Mouse (Mus musculus) ovary, adult 2 months (tissue): ENCODE data around the gene Myo3a. TPM values are rescaled to one million over a fixed set of nuclear protein-coding genes. Genes with fewer than 3 reads are reported as not detected.

Source experiments
- polyA plus RNA-seq: library from polyadenylated mRNA; depleted of rRNA; stranded (reverse); fragments of >200 nt; gene quantifications from 2 replicates; pipeline ENCODE4 v1.2.3, GENCODE M21; 2012; rRNA removed

The Myo3a gene
- polyA plus RNA-seq, result not detected in 2 replicates

GRCm38 (mm10) chr2:22227308-22227707 is at the start of gene Myo3a:
Gene Myo3a (plus strand): TSS chr2:22227503.

GRCm38 (mm10) chr2:22621828-22622731 is 394.8 kb downstream of the Myo3a start, which contains the start of gene Gad2:
Gene Gad2 (plus strand): TSS chr2:22622205.

